Mouse (Mus musculus) neural tube, embryonic 12.5 days (tissue): ENCODE data around the gene Tbc1d19. TPM values are rescaled to one million over a fixed set of nuclear protein-coding genes. Genes with fewer than 3 reads are reported as not detected.

Experiments used
- ATAC-seq: fragments of 200-750 bp; cut with Nextera tagmentation; 2 replicates; pipeline ENCODE4 v1.8.0; 2017; ENCODE audit warnings: low read depth, mild to moderate bottlenecking, moderate TSS enrichment, moderate library complexity; ENCODE audit not compliant: low FRiP score
- H3K27ac ChIP-seq: fragments of 300-500 bp; sonication (generic); 2 replicates; pipeline ENCODE4 v1.5.1; 2016
- H3K27me3 ChIP-seq: fragments of 300-500 bp; sonication (generic); replicated peaks from 2 replicates; pipeline ENCODE4 v1.6.1; 2016; ENCODE audit warnings: mild to moderate bottlenecking
- H3K36me3 ChIP-seq: fragments of 300-500 bp; sonication (generic); 2 replicates; pipeline ENCODE4 v1.6.1; 2016; ENCODE audit warnings: mild to moderate bottlenecking
- H3K4me1 ChIP-seq: fragments of 300-500 bp; sonication (generic); 2 replicates; pipeline ENCODE4 v1.6.1; 2016
- H3K4me2 ChIP-seq: fragments of 300-500 bp; sonication (generic); replicated peaks from 2 replicates; pipeline ENCODE4 v1.6.1; 2016; ENCODE audit warnings: mild to moderate bottlenecking
- H3K4me3 ChIP-seq: fragments of 300-500 bp; sonication (generic); 2 replicates; pipeline ENCODE4 v1.5.1; 2016
- H3K9ac ChIP-seq: fragments of 300-500 bp; sonication (generic); 2 replicates; pipeline ENCODE4 v1.6.1; 2016; ENCODE audit warnings: mild to moderate bottlenecking
- H3K9me3 ChIP-seq: fragments of 300-500 bp; sonication (generic); 2 replicates; pipeline ENCODE4 v1.6.1; 2016; ENCODE audit warnings: mild to moderate bottlenecking
- WGBS: fragments of 180-500 bp; shearing (Covaris S2); methylation state at CpG from one replicate; pipeline ENCODE4 v1.1.7; 2016; 5-methylcytosine and 5-hydroxymethylcytosine counted together
- polyA plus RNA-seq: library from polyadenylated mRNA; unstranded; fragments of >200 nt; fragmentation: Nextera tagmentation; extraction: Ambion mirVana; gene quantifications from 2 replicates; pipeline ENCODE4 v1.2.1, GENCODE M21; 2016

Gene Tbc1d19
- polyA plus RNA-seq = 68.8 and 76.8 TPM in 2 replicates

DNA sequence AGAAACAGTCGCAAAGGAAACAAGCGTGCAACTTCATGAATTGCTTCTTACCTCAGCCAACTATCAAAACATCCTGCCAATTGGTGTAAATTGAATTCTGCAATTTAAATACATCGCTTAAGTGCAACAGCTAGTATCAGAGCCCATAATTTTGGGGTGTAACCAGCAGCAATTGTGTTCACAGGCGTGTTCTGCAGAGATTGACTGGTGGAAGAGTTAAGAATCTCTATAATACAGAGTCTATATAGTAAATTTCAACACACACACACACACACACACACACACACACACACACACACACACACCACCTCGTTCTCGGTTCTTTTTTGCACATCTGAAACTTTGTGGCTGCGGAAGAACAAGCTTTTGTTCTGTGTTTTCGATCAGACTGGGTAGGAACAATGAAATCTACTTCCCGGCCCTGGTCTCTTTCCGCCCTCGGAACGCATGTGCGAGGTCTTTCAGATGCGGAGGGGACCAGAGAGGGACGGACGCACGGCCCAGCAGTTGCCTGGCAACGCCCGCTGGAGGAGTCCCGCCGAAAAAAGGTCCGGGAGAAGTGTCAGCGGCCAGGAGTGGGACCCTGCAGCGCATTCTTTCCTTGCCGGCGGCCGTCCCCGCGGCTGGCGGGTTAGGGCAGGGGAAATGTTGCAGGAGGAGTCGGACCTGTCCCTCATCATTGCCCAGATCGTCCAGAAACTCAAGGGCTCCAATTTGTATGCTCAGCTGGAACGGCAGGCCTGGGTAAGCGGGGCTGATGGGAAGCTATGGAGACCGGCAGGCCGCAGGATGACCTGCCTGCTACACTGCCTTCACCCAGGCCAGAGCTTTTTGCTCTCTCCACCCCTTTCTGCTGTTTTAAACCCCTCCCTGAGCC is at the start of gene Tbc1d19:
Gene Tbc1d19 (plus strand): TSS at position 492 of the 877 bp plus-strand sequence.
- Histone ChIP-seq H3K4me1 (peaks cover 8% of the 10 kb centered on the region; the same call in 1 of the 2 replicates), H3K27ac (no peak within 1 kb of the TSS), H3K9ac (peak within 1 kb of the TSS; percentile 79), H3K4me3 (peak within 1 kb of the TSS; percentile 63), H3K4me2 (peak within 1 kb of the TSS; percentile 70), H3K36me3 (no peaks in the 10 kb centered on the region), H3K27me3 (no peaks in the 10 kb centered on the region), H3K9me3 (no peaks in the 10 kb centered on the region)
- 7% methylated on average over 36 of the region's 36 CpGs for whole genome bisulfite sequencing
- peak; percentile 99 for ATAC-seq

DNA sequence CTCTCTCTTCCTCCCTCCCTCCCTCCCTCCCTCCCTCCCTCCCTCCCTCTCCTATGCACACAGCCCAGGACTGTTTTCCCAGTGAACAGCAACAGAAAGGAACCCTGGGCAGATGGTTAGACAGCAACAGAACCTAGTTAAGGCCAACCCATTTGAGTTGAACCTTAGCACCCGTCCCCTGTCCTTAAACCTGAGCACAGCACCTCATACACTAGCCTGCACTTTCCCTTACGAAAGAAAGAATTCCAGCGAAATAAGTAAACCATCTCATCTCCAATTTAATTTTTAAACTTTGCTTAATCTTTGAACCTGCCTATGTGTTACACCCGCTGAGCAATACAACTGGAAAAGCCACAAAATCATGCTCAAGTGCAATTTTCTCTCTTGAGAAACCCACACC is 49.5 kb upstream of the Tbc1d19 start:
- WGBS = 90% methylated on average over 4 of the region's 4 CpGs
- Histone ChIP-seq H3K36me3 (no peaks in the 10 kb centered on the region), H3K4me2 (no peak overlapping the region), H3K4me1 (no peaks in the 10 kb centered on the region), H3K4me3 (no peak overlapping the region), H3K9ac (no peak overlapping the region), H3K27ac (no peak overlapping the region), H3K27me3 (no peaks in the 10 kb centered on the region), H3K9me3 (no peaks in the 10 kb centered on the region)
- no peak for ATAC-seq

DNA sequence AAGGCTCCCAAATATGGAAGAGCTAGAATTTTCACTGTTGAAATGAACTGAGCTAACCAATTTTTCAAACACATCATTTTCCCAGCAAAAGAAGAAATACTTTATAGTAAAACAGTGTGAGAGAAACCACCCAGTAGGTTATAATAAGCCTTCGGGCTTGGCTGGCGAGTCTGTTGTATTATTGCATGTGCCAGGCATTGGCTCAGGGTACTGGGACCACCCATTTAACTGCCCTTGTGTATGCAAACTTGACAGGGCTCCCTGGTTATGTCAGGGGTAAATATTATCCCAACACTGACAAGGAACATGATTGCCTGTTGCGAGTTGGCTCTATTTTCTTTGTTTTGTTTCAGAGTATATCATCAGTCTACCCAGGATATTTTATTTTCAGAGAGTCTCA is 48.5 kb upstream of the Tbc1d19 start:
- WGBS = 90% methylated on average over 3 of the region's 3 CpGs
- no peaks in the 10 kb centered on the region for H3K27me3 ChIP-seq
- no peak for ATAC-seq

DNA sequence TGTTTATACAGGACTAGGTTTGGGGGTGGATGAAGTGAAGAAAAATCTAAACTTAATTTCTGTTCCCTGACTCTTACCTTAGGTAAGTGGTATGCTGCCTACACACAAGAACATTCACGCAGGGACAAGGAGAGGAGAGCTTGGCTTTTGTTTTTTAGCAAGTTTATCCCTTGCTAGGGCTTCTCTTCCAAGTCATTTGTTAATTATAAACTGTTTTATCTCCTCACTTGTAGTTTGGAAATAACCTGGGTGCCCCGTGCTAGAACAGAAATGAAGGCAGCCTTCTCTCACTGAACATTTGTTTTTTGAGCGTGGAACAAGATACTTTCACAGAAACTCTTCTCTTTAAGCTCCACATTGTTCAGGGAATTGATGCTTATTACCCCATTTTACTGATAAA is 48.1 kb upstream of the Tbc1d19 start:
- Histone ChIP-seq H3K4me1 (no peaks in the 10 kb centered on the region), H3K27me3 (no peaks in the 10 kb centered on the region), H3K9ac (no peak overlapping the region), H3K27ac (no peak overlapping the region), H3K9me3 (no peaks in the 10 kb centered on the region), H3K4me2 (no peak overlapping the region), H3K4me3 (no peak overlapping the region), H3K36me3 (no peaks in the 10 kb centered on the region)
- ATAC-seq = no peak
- 92% methylated on average over 3 of the region's 3 CpGs for WGBS

More for the DNA sequence above, 48.5 kb upstream of the Tbc1d19 start:
- Histone ChIP-seq H3K27ac (no peak overlapping the region), H3K36me3 (no peaks in the 10 kb centered on the region), H3K4me2 (no peak overlapping the region), H3K9me3 (no peaks in the 10 kb centered on the region), H3K9ac (no peak overlapping the region), H3K4me1 (no peaks in the 10 kb centered on the region), H3K4me3 (no peak overlapping the region)

DNA sequence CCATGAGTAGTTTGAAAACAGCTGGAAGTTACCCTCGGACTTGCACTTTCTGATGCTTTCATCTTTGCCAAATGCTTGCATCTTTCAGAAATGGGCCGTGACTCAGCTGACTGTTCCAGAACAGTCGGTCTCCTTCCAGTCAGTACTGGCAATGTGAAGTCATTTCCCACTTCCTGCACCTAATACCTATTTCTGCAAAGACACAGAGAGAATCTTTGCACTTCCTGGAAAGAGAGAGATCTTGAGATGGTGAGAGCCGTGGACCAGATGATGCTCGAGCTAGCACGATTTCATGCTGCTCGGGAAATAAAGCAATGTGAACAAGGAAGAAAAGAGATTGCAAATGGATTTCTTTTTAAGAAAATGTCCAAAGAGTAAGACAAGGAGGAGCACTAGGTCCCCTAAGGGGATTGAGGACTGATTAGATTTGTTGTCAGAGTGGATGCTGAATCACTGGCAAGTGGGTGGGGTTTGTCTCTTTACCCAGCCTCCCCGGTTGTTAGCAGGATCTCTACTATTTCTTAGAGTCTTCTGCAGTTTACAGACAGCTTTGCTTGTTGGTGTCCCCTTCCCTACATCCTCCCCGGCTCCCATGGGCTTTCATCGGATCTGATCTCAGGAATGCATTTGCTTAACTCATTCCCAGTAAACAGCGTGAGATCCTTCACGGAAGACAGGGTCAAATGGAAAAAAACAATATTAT is 24.4 kb upstream of the Tbc1d19 start:
- ATAC-seq = no peak
- Histone ChIP-seq H3K4me3 (no peak overlapping the region), H3K4me2 (no peak overlapping the region), H3K4me1 (no peaks in the 10 kb centered on the region), H3K27ac (no peak overlapping the region), H3K9ac (no peak overlapping the region), H3K9me3 (no peaks in the 10 kb centered on the region), H3K27me3 (no peaks in the 10 kb centered on the region), H3K36me3 (no peaks in the 10 kb centered on the region)
- WGBS = 72% methylated on average over 12 of the region's 12 CpGs

DNA sequence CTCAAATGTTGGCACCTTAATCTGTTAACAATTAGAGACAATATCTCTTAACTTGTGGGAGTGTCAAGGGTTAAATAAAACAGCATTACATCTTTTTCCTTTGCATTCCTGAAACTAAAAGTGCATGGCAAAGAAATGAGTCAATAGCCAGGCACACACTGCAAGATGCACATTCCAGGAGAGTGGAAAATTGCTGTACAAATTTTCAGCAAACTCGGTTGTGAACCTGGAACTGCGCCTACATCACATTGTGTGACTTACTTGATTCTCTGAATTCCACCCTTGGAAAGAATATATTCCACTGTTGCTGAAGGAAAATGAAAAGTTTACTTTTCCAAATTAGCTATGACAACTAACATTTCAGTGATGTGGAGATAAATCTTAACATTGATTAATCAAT is 8.0 kb upstream of the Tbc1d19 start:
- ATAC-seq = no peak
- H3K27ac ChIP-seq = no peak overlapping the region
- H3K9me3 ChIP-seq = no peaks in the 10 kb centered on the region
- no peak overlapping the region for H3K4me3 ChIP-seq
- WGBS = 78% methylated on average over 2 of the region's 2 CpGs
- H3K4me1 ChIP-seq = no peaks in the 10 kb centered on the region
- H3K4me2 ChIP-seq = no peak overlapping the region
- no peaks in the 10 kb centered on the region for H3K27me3 ChIP-seq
- no peaks in the 10 kb centered on the region for H3K36me3 ChIP-seq
- no peak overlapping the region for H3K9ac ChIP-seq

DNA sequence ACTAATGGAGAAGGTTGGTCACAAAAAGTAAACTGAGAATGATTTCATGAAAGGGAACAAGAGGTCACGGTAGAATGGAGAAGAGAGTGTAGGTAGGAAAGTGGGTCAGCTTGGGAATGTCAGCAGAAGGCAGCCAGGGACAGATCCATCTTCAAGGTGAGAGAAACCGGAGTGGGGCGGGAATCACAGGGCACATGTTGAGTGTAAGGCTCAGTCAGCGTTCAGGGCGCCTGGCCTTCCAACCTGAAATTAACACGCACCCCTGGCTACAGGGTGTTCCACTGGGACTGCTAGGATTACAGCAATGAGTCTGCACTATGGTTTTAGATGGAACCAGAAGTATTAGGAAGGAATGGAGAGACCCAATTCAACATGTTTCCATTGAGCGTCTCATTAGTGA is 10.3 kb downstream of the Tbc1d19 start:
- ATAC-seq = no peak
- 92% methylated on average over 7 of the region's 7 CpGs for WGBS
- no peak overlapping the region for H3K27ac ChIP-seq
- H3K4me1 ChIP-seq = no peaks in the 10 kb centered on the region
- no peak overlapping the region for H3K4me3 ChIP-seq
- H3K9ac ChIP-seq = no peak overlapping the region
- H3K9me3 ChIP-seq = no peaks in the 10 kb centered on the region
- H3K36me3 ChIP-seq = no peaks in the 10 kb centered on the region
- no peaks in the 10 kb centered on the region for H3K27me3 ChIP-seq
- H3K4me2 ChIP-seq = no peak overlapping the region

DNA sequence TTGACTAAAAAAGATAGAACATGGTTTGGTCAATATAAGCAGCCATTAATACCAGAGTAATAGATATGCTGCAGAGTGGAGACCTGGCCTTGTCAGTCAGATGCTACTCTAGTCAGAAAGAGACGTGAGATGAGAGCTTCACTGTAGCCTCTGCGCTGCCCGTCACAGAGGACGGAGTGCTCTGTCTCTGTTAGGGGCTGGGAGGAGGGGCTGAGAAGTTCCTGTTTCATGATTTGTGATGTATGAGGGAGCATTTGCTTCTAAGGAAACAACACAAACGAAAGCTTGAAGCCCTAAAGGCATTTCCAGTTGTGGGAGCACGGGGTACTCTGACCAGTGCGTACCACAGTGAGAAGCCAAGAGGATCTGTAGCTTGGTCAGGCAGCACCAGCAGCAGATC is 16.5 kb downstream of the Tbc1d19 start:
- no peaks in the 10 kb centered on the region for H3K27me3 ChIP-seq
- peaks cover 6% of the 10 kb centered on the region for H3K36me3 ChIP-seq
- no peaks in the 10 kb centered on the region for H3K9me3 ChIP-seq
- 78% methylated on average over 7 of the region's 7 CpGs for WGBS
- no peaks in the 10 kb centered on the region for H3K4me1 ChIP-seq
- no peak overlapping the region for H3K4me3 ChIP-seq
- H3K4me2 ChIP-seq = no peak overlapping the region
- ATAC-seq = no peak
- no peak overlapping the region for H3K9ac ChIP-seq
- H3K27ac ChIP-seq = no peak overlapping the region

DNA sequence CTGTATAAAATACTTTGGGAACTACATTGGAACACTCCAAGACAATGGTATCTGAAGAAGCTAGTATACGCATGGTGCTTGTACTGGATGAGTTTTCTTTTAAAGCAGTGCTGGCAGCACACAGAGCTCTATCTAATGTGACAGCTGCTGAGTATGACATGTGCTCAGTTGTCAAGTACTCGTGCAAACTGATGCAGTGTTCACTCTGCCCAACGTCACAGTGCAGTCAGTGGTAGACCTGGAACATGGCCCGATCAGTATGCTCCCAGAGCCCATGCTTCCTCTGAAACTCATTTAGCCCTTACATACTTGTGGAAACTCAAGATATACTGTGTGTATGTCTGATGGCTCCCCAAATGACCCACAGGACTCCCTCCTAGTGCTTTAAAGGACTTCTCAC is 25.1 kb downstream of the Tbc1d19 start:
- ATAC-seq = no peak
- WGBS = 95% methylated on average over 4 of the region's 4 CpGs
- H3K36me3 ChIP-seq = peaks cover 18% of the 10 kb centered on the region

DNA sequence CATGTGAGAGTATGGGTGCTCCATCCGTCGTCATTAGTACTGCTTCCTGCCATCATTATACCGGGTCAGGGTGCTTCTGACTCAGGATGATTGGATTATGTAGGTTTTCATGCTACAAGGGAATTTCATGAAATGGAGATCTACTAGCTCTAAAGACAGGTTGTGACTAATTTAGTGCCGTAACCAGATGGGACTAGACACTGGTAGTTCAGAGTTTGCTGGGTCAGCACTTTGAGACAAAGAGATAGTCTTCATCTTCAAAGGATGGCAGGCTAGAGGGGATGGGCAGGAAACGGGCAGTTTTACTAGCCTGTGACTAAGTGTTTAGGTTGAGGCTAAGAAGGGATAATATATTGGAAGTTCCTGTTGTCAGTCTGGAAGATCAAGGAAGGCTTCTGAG is 31.9 kb downstream of the Tbc1d19 start:
- no peak overlapping the region for H3K4me2 ChIP-seq
- ATAC-seq = no peak
- 85% methylated on average over 5 of the region's 5 CpGs for WGBS
- peaks cover 3% of the 10 kb centered on the region; the same call in 1 of the 2 replicates for H3K36me3 ChIP-seq
- no peaks in the 10 kb centered on the region for H3K4me1 ChIP-seq
- H3K4me3 ChIP-seq = no peak overlapping the region
- H3K27ac ChIP-seq = no peak overlapping the region
- H3K9me3 ChIP-seq = no peaks in the 10 kb centered on the region
- H3K9ac ChIP-seq = no peak overlapping the region
- H3K27me3 ChIP-seq = no peaks in the 10 kb centered on the region

More for the DNA sequence above, 25.1 kb downstream of the Tbc1d19 start:
- H3K4me1 ChIP-seq = no peaks in the 10 kb centered on the region
- no peak overlapping the region for H3K9ac ChIP-seq
- no peak overlapping the region for H3K4me2 ChIP-seq
- no peak overlapping the region for H3K27ac ChIP-seq
- H3K4me3 ChIP-seq = no peak overlapping the region
- no peaks in the 10 kb centered on the region for H3K9me3 ChIP-seq
- H3K27me3 ChIP-seq = no peaks in the 10 kb centered on the region

DNA sequence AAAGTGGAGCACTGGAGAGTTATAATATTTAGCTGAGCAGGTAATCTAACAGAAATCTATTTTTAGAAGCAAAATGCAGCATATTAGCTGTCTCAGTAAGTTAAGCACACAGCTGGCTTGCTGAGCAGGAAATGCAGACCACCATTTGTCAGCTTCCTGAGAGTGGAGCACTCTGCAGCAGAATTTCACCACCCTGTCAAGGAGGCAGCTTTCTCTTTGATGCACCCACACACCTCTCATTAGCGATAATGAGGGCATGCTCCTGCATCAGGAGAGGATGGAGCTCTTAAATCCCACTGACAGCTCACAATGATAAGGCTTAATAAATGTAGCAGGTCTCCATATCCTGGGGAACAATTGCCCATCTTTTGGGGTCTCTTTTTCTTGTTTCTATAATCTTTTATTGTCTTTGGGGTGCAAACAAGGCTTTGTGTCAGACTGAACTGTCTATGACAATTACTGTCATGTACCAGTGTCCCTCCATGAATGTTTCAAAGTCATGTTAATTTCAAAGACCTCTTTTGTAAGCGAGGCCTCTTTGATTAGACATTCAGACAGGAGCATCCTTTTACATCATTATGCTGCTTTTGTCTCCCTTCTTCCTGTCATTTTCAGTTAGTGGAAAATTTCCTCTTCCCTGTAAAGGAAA is 39.0 kb downstream of the Tbc1d19 start:
- Histone ChIP-seq H3K36me3 (no peaks in the 10 kb centered on the region), H3K27me3 (no peaks in the 10 kb centered on the region), H3K4me2 (no peak overlapping the region), H3K27ac (no peak overlapping the region), H3K4me1 (no peaks in the 10 kb centered on the region), H3K4me3 (no peak overlapping the region), H3K9me3 (no peaks in the 10 kb centered on the region), H3K9ac (no peak overlapping the region)
- WGBS = 62% methylated on average over 2 of the region's 2 CpGs
- no peak for ATAC-seq

DNA sequence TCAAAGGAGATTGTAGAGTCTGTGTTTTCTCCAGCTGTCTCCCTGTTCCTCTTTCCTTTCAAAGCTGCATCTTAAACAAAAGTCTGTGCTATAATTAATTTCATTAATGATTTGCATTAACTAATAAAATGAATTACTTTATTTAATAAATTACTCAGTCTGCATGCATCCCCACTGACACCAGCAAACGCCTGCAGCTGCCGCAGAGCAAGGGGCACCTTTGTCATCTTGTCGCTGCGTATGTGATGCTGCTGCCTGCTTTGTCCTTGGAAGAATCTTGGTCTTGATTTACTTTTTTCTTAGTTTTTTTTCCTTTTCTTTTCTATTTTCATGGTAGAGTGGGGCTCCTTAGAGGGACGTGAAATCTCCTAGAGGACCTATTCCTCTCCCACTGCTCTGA is 43.2 kb downstream of the Tbc1d19 start:
- no peak overlapping the region for H3K4me3 ChIP-seq
- no peak overlapping the region for H3K4me2 ChIP-seq
- H3K27ac ChIP-seq = no peak overlapping the region
- H3K36me3 ChIP-seq = peaks cover 2% of the 10 kb centered on the region; the same call in 1 of the 2 replicates
- no peaks in the 10 kb centered on the region for H3K9me3 ChIP-seq
- H3K9ac ChIP-seq = no peak overlapping the region
- no peaks in the 10 kb centered on the region for H3K27me3 ChIP-seq
- no peaks in the 10 kb centered on the region; the same call in 1 of the 2 replicates for H3K4me1 ChIP-seq
- ATAC-seq = peak; percentile 53; the same call in 1 of the 2 replicates
- 43% methylated on average over 5 of the region's 5 CpGs for WGBS
